Comparison of ENCODE assay signal across 9 mouse cellular contexts in the genomic region with DNA sequence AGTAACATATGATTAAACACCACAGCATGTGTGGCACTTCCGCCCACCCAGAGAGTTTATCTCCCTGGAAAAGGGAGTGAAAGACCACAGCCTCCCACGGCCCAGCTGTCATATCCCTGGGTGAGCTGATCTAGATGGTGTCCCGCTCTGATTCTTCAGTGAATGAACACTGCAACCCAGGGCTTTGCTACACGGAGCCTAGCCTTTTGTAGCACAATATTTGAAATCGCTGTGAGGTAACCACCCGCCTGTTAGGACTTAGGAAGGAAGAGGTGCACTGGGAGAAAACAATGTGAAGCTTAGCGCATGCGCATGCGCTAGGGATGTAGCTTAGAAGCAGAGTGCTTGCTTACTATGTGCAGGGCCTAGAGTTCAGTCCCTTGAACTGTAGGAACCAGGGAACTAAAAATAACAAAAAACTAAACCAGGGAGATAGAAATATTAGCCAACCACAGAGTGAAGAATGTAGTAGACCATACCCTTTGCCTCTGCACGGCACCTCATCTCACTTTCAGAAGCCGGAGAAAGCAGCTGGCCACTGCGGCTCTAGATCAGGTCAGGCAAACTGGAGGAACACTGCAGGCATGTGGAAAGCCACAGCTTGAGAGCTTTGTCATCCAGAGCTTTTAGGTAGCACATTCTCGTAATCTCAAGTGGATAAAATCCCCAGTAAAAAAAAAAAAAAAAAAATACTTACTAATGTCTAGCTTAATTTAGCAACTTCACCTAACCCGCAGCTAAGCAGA. TPM values are rescaled to one million over a fixed set of nuclear protein-coding genes. Genes with fewer than 3 reads are reported as not detected.
DNase-seq lines count a peak whose midpoint lies in the region; ATAC-seq and TF ChIP-seq lines count a peak whose summit lies in the region.
"Had no signal": no experiment of that assay in that cellular context is flagged by ENCODE, and none has a peak within 500 bp of the region (broad histone marks: within the 10 kb centered on the region; RNA-seq: fewer than 3 reads in every experiment).

No protein-coding gene starts in this region.

- no peaks in the 10 kb centered on the region for H3K9me3 ChIP-seq in ES-E14 (ENCODE audit: control insufficient read depth, insufficient read depth, low read depth, low read length)
- H3K9me3 ChIP-seq in heart, postnatal 0 days (replicated peaks; ENCODE audit: control insufficient read depth, low read length): no peaks in the 10 kb centered on the region
- H3K9me3 ChIP-seq: embryonic facial prominence, embryonic 12.5 days had no signal

- no peak overlapping the region for H3K27ac ChIP-seq in ES-E14 (ENCODE audit: insufficient read depth, low read depth, low read length, poor library complexity, severe bottlenecking)
- peak overlapping the region; percentile 78 for H3K27ac ChIP-seq in heart, postnatal 0 days (ENCODE audit: low read depth)
- H3K27ac ChIP-seq: embryonic facial prominence, embryonic 12.5 days had no signal

- H3K9ac ChIP-seq in ES-E14 (ENCODE audit: insufficient read depth, low read depth, low read length, poor library complexity, severe bottlenecking): peak overlapping the region; percentile 40; the same call in 1 of the 2 replicates
- 0 out of 2 replicates have a peak overlapping the region, but pooled peaks have one; percentile 15 for H3K9ac ChIP-seq in heart, postnatal 0 days (replicated peaks; ENCODE audit: low read depth, low read length)
- H3K9ac ChIP-seq: embryonic facial prominence, embryonic 12.5 days had no signal

- TF ChIP-seq EP300 in heart, postnatal 0 days (IDR thresholded peaks at IDR 0.05; ENCODE audit: low read depth): no peak

- intact Hi-C loops in left cerebral cortex, postnatal 36 days (cut with DNase I): no loop called here
- intact Hi-C loops in gastrocnemius, postnatal 36 days (cut with DNase I): no loop called here

- TF ChIP-seq CTCF in heart, postnatal 0 days (IDR thresholded peaks at IDR 0.05; ENCODE audit: low read depth): no peak

- DNase-seq in embryo, embryonic 11 days: peak; percentile 35
- DNase-seq in embryo, embryonic 10.5 days (ENCODE audit: low spot score): no peak
- DNase-seq in ES-E14 (ENCODE audit: low read depth, low spot score): no peak
- DNase-seq in heart, postnatal 0 days (ENCODE audit: low spot score): peak; percentile 50
- peak; percentile 81 to 83 for DNase-seq in left cerebral cortex, postnatal 36 days (ENCODE audit: low spot score in 2 of 2)
- no peak for DNase-seq in spleen, postnatal 4 days (ENCODE audit: low spot score in 2 of 2)
- no peak for DNase-seq in gastrocnemius, postnatal 25 days
- no peak for DNase-seq in gastrocnemius, postnatal 36 days

- peaks cover 3 to 24% of the 10 kb centered on the region in 2 experiments; a peak in 3 of 4 replicates for H3K4me1 ChIP-seq in ES-E14 (ENCODE audit: control insufficient read depth in 2 of 2, insufficient read depth in 2 of 2, low read length in 2 of 2, poor library complexity in 1 of 2)
- H3K4me1 ChIP-seq in heart, postnatal 0 days (ENCODE audit: control insufficient read depth, insufficient read depth): peaks cover 7% of the 10 kb centered on the region
- H3K4me1 ChIP-seq: embryonic facial prominence, embryonic 12.5 days had no signal

- 33% methylated on average over 14 of the region's 14 CpGs for WGBS in heart, postnatal 0 days

- H3K36me3 ChIP-seq in ES-E14 (ENCODE audit: control insufficient read depth, insufficient read depth, low read length, poor library complexity, severe bottlenecking): no peaks in the 10 kb centered on the region
- H3K36me3 ChIP-seq in heart, postnatal 0 days (replicated peaks; ENCODE audit: control insufficient read depth, insufficient read depth, low read length): no peaks in the 10 kb centered on the region
- H3K36me3 ChIP-seq: embryonic facial prominence, embryonic 12.5 days had no signal

- no peak overlapping the region; the same call in 1 of the 2 replicates for H3K4me2 ChIP-seq in heart, postnatal 0 days (ENCODE audit: low read depth, low read length)
- H3K4me2 ChIP-seq: embryonic facial prominence, embryonic 12.5 days had no signal

- no peaks in the 10 kb centered on the region for H3K27me3 ChIP-seq in heart, postnatal 0 days (ENCODE audit: control insufficient read depth, insufficient read depth, low read length)
- H3K27me3 ChIP-seq: embryonic facial prominence, embryonic 12.5 days had no signal

- ATAC-seq in heart, postnatal 0 days (ENCODE audit: insufficient read depth, low read depth): peak; percentile 40; the same call in 1 of the 2 replicates

- in situ Hi-C loops in ES-E14 (cut with MboI; ENCODE audit: low sequenced_read_pairs in 2 of 2, unreplicated experiment in 2 of 2): no loop called here

- no peak overlapping the region for H3K4me3 ChIP-seq in ES-E14 (ENCODE audit: insufficient read depth in 1 of 2, low read depth in 1 of 2, low read length in 2 of 2, poor library complexity in 1 of 2, severe bottlenecking in 1 of 2)
- H3K4me3 ChIP-seq in heart, postnatal 0 days (ENCODE audit: low read depth, low read length): no peak overlapping the region
- H3K4me3 ChIP-seq: embryonic facial prominence, embryonic 12.5 days had no signal

TF ChIP-seq in ES-E14, 5 proteins besides CTCF, POLR2A, EP300 and RAD21:
- no peak for TF ChIP-seq MAFK (IDR thresholded peaks at IDR 0.05; ENCODE audit: insufficient read depth, low read depth, low read length)
TF ChIP-seq in ES-E14: peak in this region for 0.

RNA-seq across cellular contexts. Expression of a gene that starts 17.4 kb away (rescaled TPM):
- total RNA-seq in ES-E14 (2012; rRNA removed): 53.3 and 76.0 TPM in 2 replicates
- total RNA-seq in heart, postnatal 0 days (2014; rRNA removed; ENCODE audit: low replicate concordance): 69.6 and 73.5 TPM in 2 replicates
- 37.1 and 37.4 TPM in 2 replicates for polyA plus RNA-seq in heart, postnatal 0 days (2015; fragmentation: Nextera tagmentation; extraction: Ambion mirVana)
- total RNA-seq in left cerebral cortex, postnatal 36 days (2021): 10 to 100 TPM; 78.0 to 94.4 TPM
- 100 to 1,000 TPM; 114 to 138 TPM for total RNA-seq in gastrocnemius, postnatal 25 days (2021)
- 100 to 1,000 TPM; 129 to 132 TPM for total RNA-seq in gastrocnemius, postnatal 36 days (2021)

RNA-seq across cellular contexts. Expression of a gene that starts 18.3 kb away (rescaled TPM):
- 6.3 and 11.0 TPM in 2 replicates for total RNA-seq in ES-E14 (2012; rRNA removed)
- 25.0 and 47.9 TPM in 2 replicates for total RNA-seq in heart, postnatal 0 days (2014; rRNA removed; ENCODE audit: low replicate concordance)
- polyA plus RNA-seq in heart, postnatal 0 days (2015; fragmentation: Nextera tagmentation; extraction: Ambion mirVana): 47.0 and 47.1 TPM in 2 replicates
- total RNA-seq in left cerebral cortex, postnatal 36 days (2021): 10 to 100 TPM; 56.2 to 56.7 TPM
- 10 to 100 TPM; 49.3 to 53.3 TPM for total RNA-seq in gastrocnemius, postnatal 25 days (2021)
- total RNA-seq in gastrocnemius, postnatal 36 days (2021): 10 to 100 TPM; 50.4 to 56.7 TPM

Comparison
In these comparisons a context has a peak if more than half of its experiments do, and no peak if none do; other contexts are left out.
1. DNase-seq: peak in embryo, embryonic 11 days (single experiment), heart, postnatal 0 days (single experiment) and left cerebral cortex, postnatal 36 days (2 of 2); none in embryo, embryonic 10.5 days (single experiment), ES-E14 (single experiment), spleen, postnatal 4 days (0 of 2), gastrocnemius, postnatal 25 days (single experiment) and gastrocnemius, postnatal 36 days (0 of 2).